Mouse (Mus musculus) liver, postnatal 0 days (tissue): ENCODE measurements around the gene Dlst. TPM values are rescaled to one million over a fixed set of nuclear protein-coding genes. Genes with fewer than 3 reads are reported as not detected.

Experiments
- ATAC-seq: fragments of 200-750 bp; cut with Nextera tagmentation; 2 replicates; pipeline ENCODE4 v1.8.0; 2017; ENCODE audit warnings: mild to moderate bottlenecking, moderate library complexity
- DNase-seq: peaks from one replicate; pipeline ENCODE4 v3.0.0-alpha.2; 2016
- H3K27ac ChIP-seq: fragments of 300-500 bp; sonication (generic); 2 replicates; pipeline ENCODE4 v1.5.1; 2014; ENCODE audit warnings: antibody characterized with exemption, moderate library complexity, mild to moderate bottlenecking, low read depth
- H3K27me3 ChIP-seq: fragments of 300-500 bp; sonication (generic); 2 replicates; pipeline ENCODE4 v1.6.1; 2014; ENCODE audit warnings: low read length, control low read depth, mixed read lengths; ENCODE audit not compliant: insufficient read depth
- H3K36me3 ChIP-seq: fragments of 300-500 bp; sonication (generic); replicated peaks from 2 replicates; pipeline ENCODE4 v1.6.1; 2014; ENCODE audit warnings: mild to moderate bottlenecking, control low read depth, low read length, moderate library complexity, mixed read lengths; ENCODE audit not compliant: insufficient read depth
- H3K4me1 ChIP-seq: fragments of 300-500 bp; sonication (generic); 2 replicates; pipeline ENCODE4 v1.6.1; 2014; ENCODE audit warnings: antibody characterized with exemption, mild to moderate bottlenecking, control low read depth; ENCODE audit not compliant: insufficient read depth
- H3K4me2 ChIP-seq: fragments of 300-500 bp; sonication (generic); 2 replicates; pipeline ENCODE4 v1.6.1; 2014; ENCODE audit warnings: low read depth, mild to moderate bottlenecking, low read length, moderate library complexity, mixed read lengths
- H3K4me3 ChIP-seq: fragments of 300-500 bp; sonication (generic); 2 replicates; pipeline ENCODE4 v1.5.1; 2014; ENCODE audit warnings: low read depth, low read length
- H3K9ac ChIP-seq: fragments of 300-500 bp; sonication (generic); replicated peaks from 2 replicates; pipeline ENCODE4 v1.6.1; 2014; ENCODE audit warnings: mild to moderate bottlenecking, moderate library complexity
- H3K9me3 ChIP-seq: fragments of 300-500 bp; sonication (generic); 2 replicates; pipeline ENCODE4 v1.6.1; 2016; ENCODE audit warnings: mild to moderate bottlenecking, control low read depth, low read length, mixed read lengths
- CTCF ChIP-seq: sonication (generic); IDR thresholded peaks from 2 replicates; pipeline ENCODE4 v1.5.1; 2016; ENCODE audit warnings: antibody characterized with exemption, low read depth
- EP300 ChIP-seq: IDR thresholded peaks from 2 replicates; pipeline ENCODE4 v1.6.1; 2016; ENCODE audit warnings: antibody characterized with exemption, low read depth, mild to moderate bottlenecking
- WGBS: fragments of 180-500 bp; shearing (Covaris S2); extraction: QIAGEN DNeasy Blood & Tissue Kit; methylation state at CpG from one replicate; pipeline ENCODE4 v1.1.7; 2014; ENCODE audit not compliant: insufficient replicate concordance; 5-methylcytosine and 5-hydroxymethylcytosine counted together
- polyA plus RNA-seq: library from polyadenylated mRNA; unstranded; fragments of >200 nt; fragmentation: Nextera tagmentation; extraction: Ambion mirVana; gene quantifications from 2 replicates; pipeline ENCODE4 v1.2.1, GENCODE M21; 2015

Dlst gene
- polyA plus RNA-seq, 1 experiment from 2014 or later: 76.4 TPM

DNA sequence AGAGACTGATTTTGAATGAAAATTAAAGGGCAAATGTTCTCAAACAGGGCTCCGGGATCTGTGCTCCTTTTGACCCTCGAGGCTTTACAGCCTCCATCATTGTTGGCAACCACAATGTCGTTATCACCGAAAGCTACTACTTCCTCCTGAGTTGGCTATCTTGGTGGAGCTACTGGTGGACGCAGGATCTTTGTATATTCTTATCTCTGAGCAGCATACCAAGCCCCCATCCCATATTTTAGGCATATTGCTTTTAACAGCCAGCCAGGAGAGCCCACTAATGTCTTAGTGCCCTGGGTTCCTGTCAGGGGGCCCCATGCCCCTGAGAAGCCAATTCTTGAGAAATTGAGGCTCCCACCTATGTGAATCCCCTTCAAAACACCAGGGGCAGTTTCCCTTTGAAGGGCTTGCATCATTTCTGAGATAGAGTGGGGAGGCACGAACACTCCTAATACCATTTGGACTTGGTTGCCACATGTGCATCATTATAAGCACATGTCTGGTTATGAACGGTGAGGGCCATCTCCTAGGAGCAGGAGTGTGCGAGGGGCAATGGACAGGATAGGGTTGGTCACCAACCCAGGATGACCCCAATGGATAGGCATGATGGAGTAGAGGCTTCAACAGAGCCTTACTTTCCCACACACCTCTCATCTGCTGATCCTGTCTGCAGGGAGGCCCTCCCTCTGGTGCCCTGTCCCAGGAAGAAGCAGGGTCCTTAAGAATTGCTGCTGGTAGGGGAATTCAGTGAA lies 23.6 kb downstream of the Dlst start:
- H3K4me3 ChIP-seq: no peak overlapping the region
- DNase-seq (no peak), ATAC-seq (no peak)
- H3K36me3 ChIP-seq: peaks cover 47% of the 10 kb centered on the region
- no peak overlapping the region for H3K9ac ChIP-seq
- H3K9me3 ChIP-seq: no peaks in the 10 kb centered on the region
- H3K4me1 ChIP-seq: peaks cover 2% of the 10 kb centered on the region
- WGBS: 48% methylated on average over 8 of the region's 8 CpGs
- H3K4me2 ChIP-seq: no peak overlapping the region
- no peaks in the 10 kb centered on the region for H3K27me3 ChIP-seq
- TF ChIP-seq CTCF (no peak), EP300 (no peak)
- H3K27ac ChIP-seq: no peak overlapping the region

DNA sequence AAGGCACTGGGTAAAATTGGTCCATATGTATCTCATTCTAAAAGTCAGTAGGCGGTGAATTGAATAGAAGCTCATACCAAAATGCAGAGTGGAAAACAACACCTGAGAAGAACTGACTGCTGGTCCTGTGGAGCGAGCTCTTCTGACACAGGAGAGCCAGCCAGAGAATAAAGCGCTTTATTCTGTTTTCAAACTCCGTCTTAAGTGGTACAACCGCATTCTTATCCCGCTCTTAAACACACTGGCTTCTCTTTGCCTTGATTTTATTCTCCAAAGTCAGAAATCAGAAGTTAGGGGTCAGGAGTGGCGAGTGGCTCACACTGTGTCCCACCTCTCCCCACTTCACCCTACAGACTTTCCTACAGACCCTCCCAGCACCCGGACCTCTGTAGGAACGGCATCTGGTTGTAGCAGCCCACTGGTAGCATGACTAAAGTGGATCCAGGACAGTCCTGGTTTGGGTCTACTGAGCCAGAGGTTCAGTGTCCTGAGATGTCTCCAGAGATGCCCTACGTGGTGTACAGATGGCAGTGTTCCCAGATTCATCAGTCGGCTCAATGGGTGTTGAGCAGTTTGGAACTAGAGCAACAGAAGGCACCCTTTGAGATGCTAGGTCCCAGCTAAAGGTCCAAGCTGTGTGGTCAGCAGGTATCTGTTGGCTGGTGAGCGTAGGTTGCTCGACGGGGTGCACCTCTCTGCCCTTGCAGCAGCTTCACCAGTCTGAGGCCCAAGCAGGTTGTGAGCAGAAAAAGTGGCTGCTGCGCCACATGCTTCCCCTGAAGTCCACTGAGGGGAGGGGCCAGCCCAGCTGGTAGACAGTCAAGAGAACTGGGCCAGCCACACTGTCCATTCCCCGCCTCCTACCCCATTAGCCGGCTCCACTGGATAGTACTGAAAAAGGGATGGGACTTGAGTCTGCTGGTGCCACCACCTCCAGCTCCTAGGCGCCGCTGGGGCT lies 25.2 kb downstream of the Dlst start:
- Histone ChIP-seq H3K27me3 (no peaks in the 10 kb centered on the region), H3K36me3 (peaks cover 31% of the 10 kb centered on the region), H3K4me3 (no peak overlapping the region), H3K9ac (no peak overlapping the region), H3K9me3 (no peaks in the 10 kb centered on the region), H3K4me2 (no peak overlapping the region), H3K4me1 (peaks cover 2% of the 10 kb centered on the region), H3K27ac (no peak overlapping the region)
- ATAC-seq: 0 out of 2 replicates have a peak, but pooled peaks have one; percentile 2
- TF ChIP-seq EP300: no peak
- TF ChIP-seq CTCF: no peak
- DNase-seq: no peak
- whole genome bisulfite sequencing: 79% methylated on average over 19 of the region's 19 CpGs

DNA sequence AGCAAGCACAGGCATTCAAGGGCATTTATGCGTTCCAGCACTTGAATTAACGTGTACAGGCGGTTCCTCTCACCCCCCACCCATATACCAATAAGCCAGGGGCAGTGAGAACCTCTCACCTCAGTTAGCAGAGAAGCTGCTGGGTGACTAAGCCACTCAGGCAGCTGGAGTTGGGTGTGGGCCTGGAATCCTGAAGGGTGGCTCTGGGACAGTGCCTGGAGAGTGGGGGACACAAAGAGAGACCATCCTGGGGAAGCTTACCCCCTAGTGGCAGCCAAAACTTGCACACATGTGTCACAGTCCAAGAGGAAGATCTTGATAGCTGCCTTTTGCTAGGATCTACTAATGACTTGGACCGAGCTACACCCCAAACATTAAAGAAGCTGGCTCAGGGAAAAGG lies 26.0 kb downstream of the Dlst start:
- 83% methylated on average over 4 of the region's 4 CpGs for WGBS

DNA sequence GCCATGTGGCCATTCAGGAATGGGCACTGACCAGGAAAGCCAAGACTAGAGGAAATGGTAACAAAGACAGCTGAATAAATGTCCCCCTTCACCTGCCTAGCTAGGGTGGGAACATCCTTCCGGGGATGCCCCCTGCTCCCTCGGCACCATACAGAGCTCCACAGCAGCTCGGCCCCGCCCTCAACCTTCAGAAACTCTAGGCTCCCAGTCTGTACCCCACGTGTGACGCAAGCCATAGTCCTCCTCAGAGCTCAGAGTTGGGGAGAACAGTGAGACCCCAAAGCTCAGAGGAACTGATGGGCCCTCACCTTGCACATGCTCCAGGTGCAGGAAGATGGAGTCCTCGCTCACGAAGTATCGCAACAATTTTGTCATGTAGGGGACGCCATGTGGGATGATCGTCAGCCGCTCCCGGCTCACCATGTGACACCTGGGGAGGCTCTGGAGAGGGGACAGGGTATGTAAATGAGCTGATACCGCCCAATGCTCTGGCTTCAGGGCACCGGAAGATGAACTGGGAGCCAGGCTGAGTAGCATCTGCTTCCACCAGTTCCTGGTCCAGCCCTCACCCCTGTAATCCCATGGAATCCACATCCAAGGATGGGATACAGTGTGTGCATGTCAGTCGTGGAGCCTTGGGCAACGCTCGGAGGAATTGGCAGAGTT lies 29.5 kb downstream of the Dlst start:
- Histone ChIP-seq H3K4me3 (no peak overlapping the region), H3K36me3 (no peaks in the 10 kb centered on the region; the same call in 1 of the 2 replicates), H3K27me3 (no peaks in the 10 kb centered on the region), H3K4me1 (peaks cover 2% of the 10 kb centered on the region), H3K9me3 (no peaks in the 10 kb centered on the region), H3K9ac (no peak overlapping the region), H3K4me2 (no peak overlapping the region), H3K27ac (no peak overlapping the region)
- no peak for ATAC-seq
- 44% methylated on average over 18 of the region's 18 CpGs for WGBS
- DNase-seq: no peak
- TF ChIP-seq EP300: no peak
- no peak for TF ChIP-seq CTCF

More for the DNA sequence above, 26.0 kb downstream of the Dlst start:
- Histone ChIP-seq H3K4me1 (peaks cover 2% of the 10 kb centered on the region), H3K36me3 (peaks cover 24% of the 10 kb centered on the region), H3K4me2 (no peak overlapping the region), H3K27me3 (no peaks in the 10 kb centered on the region), H3K4me3 (no peak overlapping the region), H3K9ac (no peak overlapping the region), H3K9me3 (no peaks in the 10 kb centered on the region), H3K27ac (no peak overlapping the region)
- DNase-seq: no peak
- ATAC-seq: no peak
- peak; percentile 28; the same call in 1 of the 2 replicates for TF ChIP-seq CTCF
- TF ChIP-seq EP300: no peak

DNA sequence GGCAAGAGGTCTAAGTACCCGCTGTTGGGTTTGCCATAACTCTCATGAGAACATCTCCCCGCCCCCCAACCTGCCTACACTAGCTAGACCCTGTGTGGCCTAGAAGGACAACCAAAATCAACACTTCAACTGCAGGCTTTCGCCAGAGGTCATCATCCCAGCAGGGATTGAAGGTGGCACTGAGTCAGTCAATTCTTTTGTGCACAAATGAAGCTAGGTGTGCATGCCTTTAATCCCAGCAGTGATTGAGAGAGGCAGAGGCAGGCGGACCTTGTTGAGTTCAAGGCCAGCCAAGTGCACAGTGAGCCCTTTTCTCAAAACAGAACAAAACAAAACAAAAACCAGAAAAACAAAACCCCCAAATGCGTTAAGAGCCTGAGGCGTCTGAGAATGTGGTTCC lies 30.5 kb downstream of the Dlst start:
- DNase-seq (no peak), ATAC-seq (no peak)
- no peaks in the 10 kb centered on the region for H3K9me3 ChIP-seq
- no peak overlapping the region for H3K27ac ChIP-seq
- no peaks in the 10 kb centered on the region for H3K36me3 ChIP-seq
- WGBS: 78% methylated on average over 6 of the region's 6 CpGs
- peaks cover 2% of the 10 kb centered on the region for H3K4me1 ChIP-seq
- no peak overlapping the region for H3K9ac ChIP-seq
- H3K4me2 ChIP-seq: no peak overlapping the region
- no peaks in the 10 kb centered on the region for H3K27me3 ChIP-seq
- TF ChIP-seq CTCF: no peak
- TF ChIP-seq EP300: no peak
- no peak overlapping the region for H3K4me3 ChIP-seq
